Mouse (Mus musculus) effector memory CD4-positive, alpha-beta T cell, adult 7 months (primary cell): ENCODE measurements around the gene Mzf1. TPM values are rescaled to one million over a fixed set of nuclear protein-coding genes. Genes with fewer than 3 reads are reported as not detected.

Experiments used
- polyA plus RNA-seq: library from polyadenylated mRNA; unstranded; fragments of 100-300 nt; shearing (Covaris generic); gene quantifications from one replicate; pipeline ENCODE4 v1.2.1, GENCODE M21; 2017

Mzf1 gene
- 0.67 TPM for polyA plus RNA-seq

DNA sequence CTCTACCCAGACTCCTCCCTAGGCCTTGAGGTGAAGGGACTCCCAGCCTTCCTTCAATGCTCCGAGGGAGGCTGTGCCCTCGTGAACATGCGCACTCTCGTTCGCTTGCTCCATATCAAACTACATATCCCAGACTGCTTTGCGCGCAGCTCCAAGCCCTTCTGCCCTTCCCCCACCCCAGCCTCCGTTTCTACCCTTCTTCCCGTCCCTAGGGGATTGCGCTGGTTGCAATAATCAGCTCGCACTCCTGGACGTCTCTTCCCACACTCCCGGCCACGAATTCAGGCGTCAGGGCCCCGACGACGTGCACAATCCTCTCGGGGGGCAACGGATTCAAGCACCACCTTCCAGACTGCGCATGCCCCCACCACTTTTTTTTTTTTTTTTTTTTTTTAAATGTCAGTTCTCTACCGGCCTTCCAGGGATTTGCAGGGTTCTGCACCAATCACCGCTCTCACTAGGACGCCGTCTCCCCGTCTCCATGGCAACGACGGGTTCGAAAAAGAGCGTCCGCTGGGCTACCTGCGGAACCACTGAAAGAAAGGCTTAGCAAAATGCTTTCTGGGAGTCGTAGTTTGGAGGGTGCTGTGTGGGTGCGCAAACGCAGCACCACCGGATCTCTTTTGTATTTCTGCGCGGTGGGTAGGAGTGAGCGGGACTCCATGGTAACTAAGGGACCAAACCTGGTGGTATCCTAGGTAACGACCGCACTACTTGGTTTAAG is at the start of gene Mzf1:
Gene Mzf1 (minus strand): TSS at position 478 of the 724 bp plus-strand sequence.

DNA sequence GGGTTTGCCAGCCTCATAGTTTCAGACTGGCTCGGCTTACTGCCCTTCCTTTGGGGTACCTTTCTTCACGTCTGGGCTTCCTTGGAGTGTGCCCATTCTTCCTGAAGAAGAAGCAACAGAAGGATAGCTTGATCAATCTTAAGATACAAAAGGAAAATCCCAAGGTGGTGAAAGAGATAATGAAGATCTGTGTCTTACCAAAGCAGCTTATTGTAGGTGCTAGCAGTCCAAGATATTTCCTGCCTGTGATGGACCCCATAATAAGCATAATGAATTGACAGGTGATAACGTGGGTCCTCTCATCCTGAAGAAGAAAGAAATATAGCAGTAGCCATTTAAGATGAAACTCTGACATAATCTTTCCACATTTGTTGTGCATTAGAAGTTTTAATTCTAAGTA is 40.5 kb upstream of the Mzf1 start, which contains the start of gene Vmn1r85:
Gene Vmn1r85 (minus strand): TSS at position 101 of the 400 bp plus-strand sequence.

GRCm38 (mm10) chr7:13037901-13038555 is 16.5 kb downstream of the Mzf1 start, which contains the start of gene Ube2m:
Gene Ube2m (minus strand): TSS chr7:13038275.

DNA sequence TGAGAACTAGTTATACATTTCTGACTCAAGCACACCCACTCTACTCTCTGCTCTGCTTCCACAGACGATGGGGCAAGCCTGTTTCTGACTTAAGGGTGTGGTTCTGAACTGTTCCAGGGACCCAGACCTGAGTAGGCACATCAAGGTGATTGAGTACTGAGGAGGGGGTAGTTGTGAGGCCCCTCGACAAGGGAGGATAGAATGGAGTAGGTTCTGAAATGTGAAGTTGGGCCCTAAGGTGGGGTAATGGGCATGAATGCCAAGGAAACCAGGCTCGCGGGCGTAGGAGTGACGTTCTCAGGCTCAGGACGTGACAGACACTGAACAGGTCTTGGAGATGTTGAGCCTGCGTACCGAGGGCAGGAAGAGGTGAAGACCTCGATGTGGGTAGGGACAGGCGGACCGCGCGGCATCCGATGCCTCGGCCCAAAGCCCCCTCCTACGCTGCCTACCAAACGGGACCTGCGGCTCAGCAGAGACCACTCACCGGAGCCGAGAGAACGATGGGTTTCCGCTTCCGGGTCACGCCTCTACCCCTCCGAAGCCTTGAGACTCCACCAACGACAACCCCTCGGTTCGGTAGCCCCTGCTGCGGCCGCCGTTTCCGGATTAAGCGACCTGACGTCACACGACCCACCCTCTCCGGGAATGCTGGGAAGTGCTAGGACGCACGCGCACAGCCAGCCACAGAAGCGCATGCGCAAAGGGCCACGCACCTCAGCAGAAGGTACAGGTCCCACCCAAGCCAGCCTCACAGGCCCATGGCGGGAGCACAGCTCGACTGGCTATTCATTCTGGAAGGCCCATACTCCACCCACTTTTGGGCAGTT is 20.2 kb downstream of the Mzf1 start, which contains the start of gene Chmp2a:
Gene Chmp2a (minus strand): TSS at position 660 of the 830 bp plus-strand sequence.

GRCm38 (mm10) chr7:13010005-13010908 is 44.3 kb downstream of the Mzf1 start, which contains the start of gene Zbtb45:
Gene Zbtb45 (minus strand): TSS chr7:13010034.

DNA sequence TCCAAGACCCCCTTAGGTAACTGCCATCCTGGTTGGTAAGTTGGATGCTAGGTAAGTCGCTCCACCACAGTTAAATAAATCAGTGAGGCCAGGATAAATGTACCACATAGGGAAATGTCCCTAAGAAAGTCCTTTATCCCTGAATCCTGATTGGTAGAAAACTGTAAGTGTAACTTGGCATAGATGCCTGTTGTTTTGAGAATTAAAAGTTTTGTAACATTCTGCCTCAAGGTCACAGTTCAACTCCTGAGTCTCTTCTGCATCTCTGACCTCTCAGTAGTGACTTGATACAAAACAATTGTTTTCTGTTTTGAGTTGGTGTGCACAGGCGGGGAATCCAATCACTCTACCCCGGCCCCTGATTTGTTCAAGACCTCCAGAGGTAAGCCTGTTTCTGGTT is 55.7 kb downstream of the Mzf1 start, which contains the start of gene Trim28:
Gene Trim28 (plus strand): TSS at position 264 of the 400 bp plus-strand sequence.

DNA sequence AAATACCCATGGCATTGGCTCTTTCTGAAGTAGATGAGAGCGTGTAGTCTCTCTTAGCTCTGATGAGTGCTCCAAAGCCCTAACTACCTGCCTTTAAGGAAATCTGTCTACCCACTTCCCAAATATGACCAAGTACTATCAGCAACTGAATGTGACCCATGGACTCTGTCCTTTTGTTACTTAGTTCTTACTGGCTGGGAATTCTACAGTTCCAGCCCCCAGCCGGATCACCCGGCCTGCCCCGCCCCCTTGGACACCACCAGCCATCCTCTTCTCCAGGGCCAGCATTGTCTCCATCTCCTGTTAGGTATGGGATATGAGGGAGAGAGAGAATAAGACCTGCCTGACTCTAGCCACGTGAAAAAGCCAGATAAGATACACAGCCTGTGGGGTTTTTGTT is 56.5 kb downstream of the Mzf1 start, which contains the start of gene Slc27a5:
Gene Slc27a5 (minus strand): TSS at position 140 of the 400 bp plus-strand sequence.

Other genes with a start within 250 kb of the Mzf1 start
- 6.6 TPM for gene Zfp329, start 235.9 kb downstream of the Mzf1 start, polyA plus RNA-seq
- gene Zfp110, start 220.0 kb downstream of the Mzf1 start, polyA plus RNA-seq: 97.7 TPM
- 0.33 TPM for gene Zfp128, start 173.6 kb downstream of the Mzf1 start, polyA plus RNA-seq
- gene Zscan22, start 156.9 kb downstream of the Mzf1 start, polyA plus RNA-seq: 6.1 TPM
- 1,064 TPM for gene Rps5, start 132.5 kb downstream of the Mzf1 start, polyA plus RNA-seq
- 0.16 TPM for gene Rnf225, start 127.3 kb downstream of the Mzf1 start, polyA plus RNA-seq
- 1.0 TPM for gene Zfp324, start 88.9 kb downstream of the Mzf1 start, polyA plus RNA-seq
- gene Zfp446, start 76.9 kb downstream of the Mzf1 start, polyA plus RNA-seq: 4.5 TPM
- gene Slc27a5, start 56.6 kb downstream of the Mzf1 start, polyA plus RNA-seq: 0.96 TPM
- 88.3 TPM for gene Trim28, start 55.6 kb downstream of the Mzf1 start, polyA plus RNA-seq
- gene Zbtb45, start 44.7 kb downstream of the Mzf1 start, polyA plus RNA-seq: 5.0 TPM
- 170 TPM for gene Chmp2a, start 20.0 kb downstream of the Mzf1 start, polyA plus RNA-seq
- gene Ube2m, start 16.5 kb downstream of the Mzf1 start, polyA plus RNA-seq: 140 TPM
- 0.06 TPM for gene Vmn1r85, start 40.4 kb upstream of the Mzf1 start, polyA plus RNA-seq
- gene Vmn1r86, start 65.2 kb upstream of the Mzf1 start, polyA plus RNA-seq: 0.06 TPM
- not detected for gene Vmn1r87, start 85.4 kb upstream of the Mzf1 start, polyA plus RNA-seq
- 0.13 TPM for gene Vmn1r88, start 104.8 kb upstream of the Mzf1 start, polyA plus RNA-seq
- gene Vmn1r89, start 158.3 kb upstream of the Mzf1 start, polyA plus RNA-seq: not detected
- gene Lig1, start 222.5 kb upstream of the Mzf1 start, polyA plus RNA-seq: 14.0 TPM
- 1.6 TPM for gene Zswim9, start 224.0 kb upstream of the Mzf1 start, polyA plus RNA-seq